Mouse (Mus musculus) heart, embryonic 15.5 days (tissue): ENCODE measurements around the gene Abcd3. TPM values are rescaled to one million over a fixed set of nuclear protein-coding genes. Genes with fewer than 3 reads are reported as not detected.
A peak's percentile ranks its signal among the peaks of the same experiment; 100 is the strongest.

ENCODE experiments used
- ATAC-seq: fragments of 200-750 bp; cut with Nextera tagmentation; replicated peaks from 2 replicates; pipeline ENCODE4 v1.8.0; 2017; ENCODE audit warnings: low read depth, moderate TSS enrichment; ENCODE audit not compliant: insufficient number of reproducible peaks, insufficient read depth, low FRiP score
- H3K27ac ChIP-seq: fragments of 300-500 bp; sonication (generic); 2 replicates; pipeline ENCODE4 v1.5.1; 2015; ENCODE audit warnings: mild to moderate bottlenecking, inconsistent platforms
- H3K27me3 ChIP-seq: fragments of 300-500 bp; sonication (generic); 2 replicates; pipeline ENCODE4 v1.6.1; 2015; ENCODE audit warnings: inconsistent platforms
- H3K36me3 ChIP-seq: fragments of 300-500 bp; sonication (generic); 2 replicates; pipeline ENCODE4 v1.6.1; 2015; ENCODE audit warnings: mild to moderate bottlenecking, inconsistent platforms
- H3K4me1 ChIP-seq: fragments of 300-500 bp; sonication (generic); replicated peaks from 2 replicates; pipeline ENCODE4 v1.6.1; 2015; ENCODE audit warnings: inconsistent platforms
- H3K4me2 ChIP-seq: fragments of 300-500 bp; sonication (generic); 2 replicates; pipeline ENCODE4 v1.6.1; 2015; ENCODE audit warnings: inconsistent platforms, mild to moderate bottlenecking, moderate library complexity
- H3K4me3 ChIP-seq: fragments of 300-500 bp; sonication (generic); 2 replicates; pipeline ENCODE4 v1.5.1; 2015; ENCODE audit warnings: mild to moderate bottlenecking, inconsistent platforms
- H3K9ac ChIP-seq: fragments of 300-500 bp; sonication (generic); 2 replicates; pipeline ENCODE4 v1.6.1; 2015; ENCODE audit warnings: mild to moderate bottlenecking, inconsistent platforms
- H3K9me3 ChIP-seq: fragments of 300-500 bp; sonication (generic); replicated peaks from 2 replicates; pipeline ENCODE4 v1.6.1; 2016; ENCODE audit warnings: inconsistent platforms
- WGBS: fragments of 180-500 bp; shearing (Covaris S2); methylation state at CpG from one replicate; pipeline ENCODE4 v1.1.7; 2015; ENCODE audit warnings: mixed read lengths; 5-methylcytosine and 5-hydroxymethylcytosine counted together
- polyA plus RNA-seq: library from polyadenylated mRNA; unstranded; fragments of >200 nt; fragmentation: Nextera tagmentation; extraction: Ambion mirVana; gene quantifications from 2 replicates; pipeline ENCODE4 v1.2.1, GENCODE M21; 2015

Gene Abcd3
- polyA plus RNA-seq, 1 experiment from 2014 or later: 40.9 TPM

DNA sequence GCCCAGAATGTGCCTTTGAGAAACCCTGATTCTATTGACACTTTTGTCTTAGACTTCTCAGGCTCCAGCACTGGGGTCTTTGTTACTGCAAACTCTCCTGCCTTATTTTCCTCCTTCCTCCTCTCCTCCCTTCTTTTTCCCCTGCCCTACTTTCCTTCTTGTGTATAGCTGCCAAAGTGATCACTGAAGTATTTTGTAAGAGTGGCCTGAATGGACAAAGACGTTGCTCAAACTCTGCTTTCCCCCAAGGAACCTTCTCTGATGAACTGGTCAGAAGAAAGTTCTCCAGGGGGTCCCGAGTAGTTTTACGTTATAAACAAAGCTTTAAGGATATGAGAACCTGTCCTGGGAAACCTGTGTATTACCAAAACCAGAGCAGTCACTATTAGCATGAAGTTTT, 95.4 kb downstream of the Abcd3 start:
- 75% methylated on average over 3 of the region's 3 CpGs for WGBS
- no peak for ATAC-seq

DNA sequence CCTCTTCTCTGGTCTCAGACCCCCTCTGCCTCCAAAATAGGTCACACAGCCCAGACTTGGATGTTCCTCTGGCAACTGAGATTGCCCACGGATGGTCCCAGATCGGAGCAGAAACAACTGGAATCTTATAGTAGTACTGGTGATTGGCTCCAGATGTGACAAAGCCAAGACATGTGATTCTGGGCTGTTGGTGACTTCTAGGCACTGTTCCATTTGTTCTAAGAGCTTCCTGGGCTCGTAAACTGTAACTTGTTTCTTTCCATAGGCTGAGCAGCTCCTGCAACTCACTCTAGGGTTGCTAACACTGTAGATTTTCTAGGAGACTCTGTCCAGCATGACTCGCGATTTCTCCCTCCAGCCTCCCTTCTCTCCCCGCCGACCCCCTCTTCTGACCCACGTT, 96.4 kb downstream of the Abcd3 start:
- Histone ChIP-seq H3K4me3 (no peak overlapping the region), H3K36me3 (no peaks in the 10 kb centered on the region), H3K4me1 (peaks cover 29% of the 10 kb centered on the region), H3K9me3 (no peaks in the 10 kb centered on the region), H3K27me3 (peaks cover 7% of the 10 kb centered on the region; the same call in 1 of the 2 replicates), H3K9ac (no peak overlapping the region), H3K4me2 (no peak overlapping the region), H3K27ac (no peak overlapping the region)
- no peak for ATAC-seq
- WGBS: 64% methylated on average over 8 of the region's 8 CpGs

More for the DNA sequence above, 95.4 kb downstream of the Abcd3 start:
- H3K4me3 ChIP-seq: no peak overlapping the region
- peaks cover 7% of the 10 kb centered on the region; the same call in 1 of the 2 replicates for H3K27me3 ChIP-seq
- H3K9me3 ChIP-seq: no peaks in the 10 kb centered on the region
- H3K4me2 ChIP-seq: no peak overlapping the region
- H3K4me1 ChIP-seq: peaks cover 34% of the 10 kb centered on the region
- no peak overlapping the region for H3K9ac ChIP-seq
- H3K36me3 ChIP-seq: no peaks in the 10 kb centered on the region
- H3K27ac ChIP-seq: no peak overlapping the region

DNA sequence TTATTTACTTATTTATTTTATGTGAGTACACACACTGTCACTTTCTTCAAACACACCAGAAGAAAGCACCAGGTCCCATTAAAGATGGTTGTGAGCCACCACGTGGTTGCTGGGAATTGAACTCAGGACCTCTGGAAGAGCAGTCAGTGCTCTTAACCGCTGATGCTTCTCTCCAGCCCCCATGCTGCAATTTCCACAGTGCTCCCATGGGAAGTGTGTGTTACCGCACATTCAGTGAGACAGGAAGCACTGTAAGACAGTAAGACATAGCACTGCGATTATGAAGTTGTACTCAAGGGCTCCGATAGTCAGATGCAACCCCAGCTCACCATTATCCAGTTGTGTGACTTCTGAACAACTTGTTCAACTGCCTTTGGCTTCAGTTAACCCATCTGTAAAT, 98.6 kb downstream of the Abcd3 start:
- ATAC-seq: no peak
- H3K27ac ChIP-seq: no peak overlapping the region
- 79% methylated on average over 5 of the region's 5 CpGs for WGBS

GRCm38 (mm10) chr3:121715741-121716459, 99.2 kb downstream of the Abcd3 start:
- 54% methylated on average over 6 of the region's 6 CpGs for WGBS
- H3K9ac ChIP-seq: no peak overlapping the region

More for the DNA sequence above, 98.6 kb downstream of the Abcd3 start:
- H3K4me2 ChIP-seq: no peak overlapping the region
- no peaks in the 10 kb centered on the region for H3K36me3 ChIP-seq
- H3K27me3 ChIP-seq: peaks cover under 1% of the 10 kb centered on the region; the same call in 1 of the 2 replicates
- peaks cover 28% of the 10 kb centered on the region for H3K4me1 ChIP-seq
- H3K9me3 ChIP-seq: no peaks in the 10 kb centered on the region
- no peak overlapping the region for H3K4me3 ChIP-seq
- H3K9ac ChIP-seq: no peak overlapping the region

GRCm38 (mm10) chr3:121715336-121715735, 99.8 kb downstream of the Abcd3 start:
- Histone ChIP-seq H3K4me1 (peaks cover 29% of the 10 kb centered on the region), H3K4me3 (no peak overlapping the region), H3K36me3 (no peaks in the 10 kb centered on the region), H3K9me3 (no peaks in the 10 kb centered on the region), H3K9ac (no peak overlapping the region), H3K4me2 (no peak overlapping the region), H3K27ac (no peak overlapping the region), H3K27me3 (no peaks in the 10 kb centered on the region)
- no peak for ATAC-seq

More at GRCm38 (mm10) chr3:121715741-121716459, 99.2 kb downstream of the Abcd3 start:
- H3K4me2 ChIP-seq: no peak overlapping the region
- H3K27ac ChIP-seq: no peak overlapping the region
- peaks cover 29% of the 10 kb centered on the region for H3K4me1 ChIP-seq
- no peak for ATAC-seq
- no peaks in the 10 kb centered on the region for H3K36me3 ChIP-seq
- H3K4me3 ChIP-seq: no peak overlapping the region
- no peaks in the 10 kb centered on the region for H3K27me3 ChIP-seq
- H3K9me3 ChIP-seq: no peaks in the 10 kb centered on the region

DNA sequence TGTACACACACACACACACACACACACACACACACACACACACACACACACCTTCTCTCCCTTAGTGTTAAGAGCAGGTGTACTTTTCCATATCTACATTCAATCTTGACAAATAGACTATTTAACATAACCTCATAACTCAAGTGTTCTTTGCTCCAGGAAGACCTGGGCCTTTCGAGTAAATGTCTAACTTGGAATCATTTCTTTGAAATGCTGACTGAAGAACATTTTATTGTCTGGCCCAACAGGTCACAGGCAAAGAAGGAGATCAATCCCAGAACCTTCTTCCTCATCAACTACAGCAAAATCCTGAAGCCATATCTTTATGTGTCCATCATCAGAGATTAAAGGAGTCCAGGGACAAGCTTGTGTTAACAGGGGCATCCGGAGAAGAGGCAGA, 100.6 kb downstream of the Abcd3 start:
- Histone ChIP-seq H3K4me3 (no peak overlapping the region), H3K27me3 (no peaks in the 10 kb centered on the region), H3K9ac (no peak overlapping the region), H3K9me3 (no peaks in the 10 kb centered on the region), H3K27ac (no peak overlapping the region), H3K4me1 (peaks cover 29% of the 10 kb centered on the region), H3K4me2 (no peak overlapping the region), H3K36me3 (no peaks in the 10 kb centered on the region)
- no peak for ATAC-seq
- 65% methylated on average over 2 of the region's 2 CpGs for WGBS

DNA sequence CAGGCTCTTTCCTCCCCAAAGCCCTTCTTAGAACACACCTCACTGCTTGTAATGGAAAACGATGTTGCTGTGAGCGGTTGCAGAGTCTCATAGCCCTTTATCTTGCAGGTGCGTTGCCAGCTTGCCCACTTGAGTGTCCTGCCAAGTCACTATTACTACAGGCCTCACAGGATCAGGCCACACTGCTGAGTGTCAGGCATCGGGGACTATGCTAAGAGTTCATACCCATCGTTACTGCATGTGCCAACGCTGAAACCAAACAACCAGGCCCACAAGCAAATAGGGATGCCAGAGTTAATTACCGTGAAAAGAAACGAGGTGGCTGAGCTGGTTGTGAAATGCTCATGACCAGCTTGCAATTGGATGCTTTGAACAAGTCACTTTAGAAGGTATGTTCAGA, 101.3 kb downstream of the Abcd3 start:
- no peak overlapping the region for H3K4me3 ChIP-seq
- peaks cover 29% of the 10 kb centered on the region for H3K4me1 ChIP-seq
- peak overlapping the region; percentile 37; the same call in 1 of the 2 replicates for H3K4me2 ChIP-seq
- no peaks in the 10 kb centered on the region for H3K36me3 ChIP-seq
- H3K9ac ChIP-seq: no peak overlapping the region
- H3K27ac ChIP-seq: no peak overlapping the region
- WGBS: 48% methylated on average over 8 of the region's 8 CpGs
- no peak for ATAC-seq
- H3K9me3 ChIP-seq: no peaks in the 10 kb centered on the region
- no peaks in the 10 kb centered on the region for H3K27me3 ChIP-seq

DNA sequence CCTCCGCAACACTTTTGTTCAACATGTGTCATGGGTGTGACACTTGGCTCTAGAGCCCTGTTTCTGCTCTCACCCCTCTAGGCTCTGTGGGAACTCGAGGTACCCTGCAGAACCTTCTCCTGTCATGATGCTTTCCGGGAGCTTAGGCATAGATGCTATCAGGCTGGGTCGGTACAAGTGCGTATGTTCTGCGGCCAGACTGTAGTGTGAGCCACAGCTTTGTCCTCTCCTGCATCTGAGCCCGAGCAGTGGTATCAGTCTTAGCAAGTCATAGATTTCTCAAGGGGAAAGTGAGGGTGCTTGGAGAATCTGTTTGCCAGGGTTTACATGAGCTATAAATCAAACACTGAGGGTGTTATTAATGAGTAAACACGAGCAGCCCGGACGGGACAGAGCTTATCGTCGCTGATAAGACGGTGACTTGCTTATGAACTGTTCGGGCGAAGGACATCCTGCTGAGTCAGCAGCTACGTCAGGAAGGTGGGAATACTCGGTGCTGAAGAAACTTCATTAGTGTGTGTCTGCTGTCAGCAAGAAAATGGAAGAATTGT, 101.9 kb downstream of the Abcd3 start:
- no peak for ATAC-seq
- Histone ChIP-seq H3K27ac (no peak overlapping the region; the same call in 1 of the 2 replicates), H3K9ac (no peak overlapping the region), H3K4me3 (no peak overlapping the region), H3K36me3 (no peaks in the 10 kb centered on the region), H3K9me3 (no peaks in the 10 kb centered on the region), H3K4me1 (peaks cover 29% of the 10 kb centered on the region), H3K4me2 (peak overlapping the region; percentile 37), H3K27me3 (no peaks in the 10 kb centered on the region)
- 21% methylated on average over 17 of the region's 17 CpGs for WGBS

GRCm38 (mm10) chr3:121712222-121712621, 102.9 kb downstream of the Abcd3 start:
- Histone ChIP-seq H3K9ac (no peak overlapping the region), H3K4me2 (no peak overlapping the region), H3K36me3 (no peaks in the 10 kb centered on the region), H3K27me3 (no peaks in the 10 kb centered on the region), H3K4me1 (peaks cover 29% of the 10 kb centered on the region), H3K9me3 (no peaks in the 10 kb centered on the region), H3K27ac (no peak overlapping the region), H3K4me3 (no peak overlapping the region)
- WGBS: 58% methylated on average over 4 of the region's 4 CpGs
- ATAC-seq: no peak

DNA sequence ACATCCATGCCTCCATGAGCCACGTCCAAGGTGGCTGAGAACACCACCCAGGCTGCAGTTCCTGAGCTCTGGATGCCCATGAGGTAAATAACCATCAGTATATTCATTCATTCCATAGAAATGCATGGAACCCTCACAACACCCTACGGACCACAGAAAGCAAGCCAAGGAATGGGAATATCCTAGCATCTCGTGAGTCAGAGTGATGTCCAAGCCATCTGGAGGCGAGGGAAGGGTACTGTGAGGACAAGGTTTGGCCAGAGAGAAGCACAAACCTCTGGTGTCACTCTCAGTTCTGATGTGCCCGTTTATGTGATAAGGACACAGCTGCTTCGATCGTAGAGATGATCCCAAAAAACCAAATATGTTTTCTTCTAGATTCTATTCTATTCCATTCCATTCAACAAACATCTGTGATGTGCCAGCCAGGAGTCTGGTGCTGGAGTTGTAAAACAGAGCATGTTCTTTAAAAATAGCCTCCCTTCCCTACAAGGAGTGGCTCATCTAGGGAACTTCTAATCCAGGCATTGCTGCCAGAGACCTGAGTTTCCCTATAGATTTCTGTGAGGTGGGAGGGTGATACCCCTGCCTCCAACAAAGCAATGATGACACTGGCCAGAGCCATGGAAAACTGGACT, 104.1 kb downstream of the Abcd3 start:
- H3K4me3 ChIP-seq: no peak overlapping the region
- no peak overlapping the region for H3K4me2 ChIP-seq
- 78% methylated on average over 7 of the region's 7 CpGs for WGBS
- H3K27me3 ChIP-seq: no peaks in the 10 kb centered on the region
- no peaks in the 10 kb centered on the region for H3K36me3 ChIP-seq
- no peak overlapping the region for H3K27ac ChIP-seq
- no peaks in the 10 kb centered on the region for H3K9me3 ChIP-seq
- H3K4me1 ChIP-seq: peaks cover 35% of the 10 kb centered on the region
- ATAC-seq: no peak; the same call in 1 of the 2 replicates
- H3K9ac ChIP-seq: no peak overlapping the region
